Mouse (Mus musculus) spleen, postnatal 4 days (tissue): ENCODE results near the gene Map3k5.
A peak's percentile ranks its signal among the peaks of the same experiment; 100 is the strongest.

Experiments used
- DNase-seq, 2 experiments: peaks; one replicate each; pipeline ENCODE4 v3.0.0; 2022; ENCODE audit warnings: low spot score in 2 of 2

Map3k5 gene

DNA sequence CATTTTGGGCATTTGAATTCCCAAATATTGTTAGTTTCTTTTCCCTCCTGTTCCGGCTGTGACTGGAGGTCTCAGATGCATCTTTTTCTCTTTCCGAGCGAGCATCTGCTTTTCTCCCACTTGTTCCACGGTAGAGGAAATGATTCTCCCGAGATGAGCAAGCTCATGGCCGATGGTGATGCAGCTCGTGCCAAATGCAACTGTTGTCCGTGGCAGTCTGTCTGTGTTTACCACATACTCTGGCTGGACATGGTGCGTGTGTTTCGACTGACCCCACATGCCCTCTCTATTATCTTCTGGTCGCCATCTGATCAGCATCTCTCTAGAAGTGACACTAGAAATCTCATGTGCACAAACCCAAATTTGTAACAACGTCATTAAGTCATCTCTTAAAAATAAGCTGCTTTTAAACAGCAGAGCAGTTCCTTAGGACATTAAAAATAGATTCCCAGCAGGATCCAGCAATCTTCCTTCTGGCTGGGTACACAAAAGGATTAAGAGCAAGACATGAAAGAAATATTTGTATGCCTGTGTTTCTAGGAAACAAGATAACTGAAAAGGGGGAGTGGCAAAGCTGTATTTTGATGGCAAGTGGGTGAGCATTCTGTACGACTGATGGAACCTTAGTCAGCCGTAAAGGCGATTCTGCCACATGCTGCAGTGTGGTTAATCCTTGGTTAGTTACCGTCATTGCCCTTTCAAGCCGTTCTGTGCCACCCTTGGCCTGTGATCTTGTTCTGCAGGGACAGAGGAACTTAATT, 72.2 kb downstream of the Map3k5 start:
- peak in 1 of 2 experiments; percentile 43 for DNase-seq

DNA sequence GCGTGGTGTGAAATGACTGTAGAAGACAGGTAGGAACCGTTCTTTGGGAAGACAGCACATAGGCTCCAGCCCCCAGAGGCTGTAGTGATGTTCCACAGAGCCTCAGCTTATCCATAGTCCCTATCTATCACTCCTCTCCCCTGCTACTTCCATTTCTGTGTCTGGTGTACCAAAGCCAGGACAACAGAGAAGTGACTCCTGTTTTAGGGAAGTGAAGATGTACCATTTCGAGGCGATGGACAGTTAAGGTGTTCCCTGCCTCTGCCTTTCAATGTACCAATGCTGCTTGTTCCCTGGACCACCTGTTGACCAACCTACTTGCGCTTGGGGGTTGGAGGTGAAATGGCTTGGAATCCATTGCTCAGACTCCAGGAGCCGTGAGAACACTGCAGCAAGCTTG, 75.0 kb downstream of the Map3k5 start:
- no peak for DNase-seq

DNA sequence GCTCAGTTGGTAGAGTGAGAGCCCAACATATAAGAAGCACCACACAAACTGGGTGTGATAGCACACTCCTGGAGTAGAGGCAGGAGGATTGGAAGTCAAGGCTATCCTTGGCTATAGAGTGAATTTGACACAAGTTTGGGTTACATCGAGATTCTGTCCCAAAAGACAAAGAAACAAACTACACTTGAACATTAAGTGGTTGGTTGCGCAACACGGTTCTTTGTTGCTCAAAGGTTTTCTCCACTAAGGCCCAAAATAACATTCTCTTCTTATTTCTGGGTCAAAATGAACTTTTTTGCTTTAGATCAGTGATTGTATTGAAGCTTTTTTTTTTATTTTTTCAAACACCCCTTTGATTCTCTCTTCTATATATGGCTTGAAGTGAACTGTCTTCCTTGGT, 75.7 kb downstream of the Map3k5 start:
- no peak for DNase-seq

DNA sequence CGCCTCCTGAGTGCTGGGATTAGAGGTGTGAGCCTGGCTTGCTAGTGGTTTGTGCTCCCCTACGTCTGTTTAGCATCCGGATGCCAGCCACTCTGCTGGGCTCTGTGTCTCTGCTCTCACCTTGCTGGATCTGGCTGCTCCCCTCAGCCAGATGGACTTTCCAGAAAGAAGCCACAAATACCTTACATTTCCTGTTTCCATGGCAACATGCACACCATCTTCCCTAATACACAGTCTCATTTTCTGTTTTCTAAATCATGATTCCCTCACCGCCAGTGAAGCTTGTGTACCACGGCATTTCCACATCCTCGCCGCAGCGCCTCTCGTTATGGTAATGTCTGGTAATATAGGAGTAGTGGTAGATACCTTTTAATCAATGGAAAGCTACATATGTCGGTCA, 84.1 kb downstream of the Map3k5 start:
- DNase-seq, result no peak

DNA sequence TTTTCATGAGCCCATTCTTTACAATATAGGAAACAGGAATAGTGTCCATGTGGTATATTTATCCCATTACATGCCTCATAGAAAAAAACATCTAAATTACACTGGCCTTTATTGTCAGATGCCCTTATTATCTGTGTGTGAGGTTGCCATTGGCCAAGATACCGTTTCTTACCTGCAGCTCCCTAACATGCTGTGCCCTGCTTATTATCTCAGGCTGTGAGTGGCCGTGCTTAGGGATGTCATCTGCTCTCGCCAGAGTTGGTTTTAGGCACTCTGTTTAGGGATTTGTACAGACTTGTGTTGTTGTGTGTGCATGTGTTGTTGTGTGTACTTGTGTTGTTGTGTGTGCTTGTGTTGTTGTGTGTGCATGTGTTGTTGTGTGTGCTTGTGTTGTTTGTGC, 84.5 kb downstream of the Map3k5 start:
- no peak for DNase-seq

DNA sequence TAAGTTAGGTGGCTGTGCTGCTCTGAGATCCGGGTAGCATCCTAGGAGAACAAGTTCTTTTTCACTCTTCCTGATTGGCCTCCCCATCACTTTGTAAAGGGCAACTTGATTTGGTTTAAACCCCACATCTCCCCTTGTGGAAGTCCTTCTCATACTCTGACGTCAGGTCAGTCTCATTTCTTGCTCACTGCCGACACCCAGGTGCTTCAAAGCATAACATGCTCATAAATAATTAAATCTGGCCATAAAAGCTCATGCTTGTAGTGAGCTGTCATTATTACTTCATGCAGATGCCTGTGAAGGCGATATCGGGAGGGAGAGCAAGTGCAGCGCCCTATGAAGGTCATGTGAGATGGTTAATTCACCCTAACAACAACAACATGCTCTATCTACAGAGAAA, 87.0 kb downstream of the Map3k5 start:
- DNase-seq, result no peak

DNA sequence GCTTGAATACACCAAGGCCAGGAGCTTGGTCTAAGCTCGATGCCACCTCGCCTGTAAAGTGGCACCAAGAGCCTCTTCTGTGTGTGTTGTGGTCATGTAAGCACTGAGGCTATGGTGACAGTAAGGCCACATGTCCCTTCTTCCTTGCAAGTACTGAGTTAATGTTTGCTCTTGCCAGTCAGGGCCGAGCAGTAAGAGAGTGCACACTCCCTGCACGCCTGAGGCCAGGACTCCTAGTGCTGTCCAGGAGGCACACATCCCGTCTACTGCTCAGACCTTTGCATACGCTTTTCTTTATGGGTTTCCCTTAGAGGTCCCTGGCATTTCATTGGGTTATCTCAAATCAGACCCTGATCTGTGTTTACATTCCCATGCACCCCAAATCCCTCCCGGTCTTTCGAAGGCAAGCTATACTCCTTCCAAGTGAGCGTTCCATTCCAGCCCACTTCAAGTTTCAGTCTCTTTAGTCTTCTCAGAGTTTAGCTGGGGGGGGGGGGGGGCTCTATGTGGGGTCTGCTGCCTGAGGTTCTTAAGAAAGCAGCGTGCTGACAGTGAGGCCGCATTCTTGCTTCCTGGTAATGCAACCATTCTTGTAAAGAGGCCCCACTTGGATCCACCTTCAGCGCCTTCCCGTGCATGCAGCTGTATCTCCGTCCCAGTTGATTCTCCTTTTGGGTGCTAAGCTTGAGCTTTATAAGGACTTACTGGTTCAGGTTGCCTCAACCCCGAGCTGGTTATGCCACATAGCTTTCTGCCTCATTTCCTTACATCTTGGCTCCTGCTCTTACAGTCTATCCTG, 87.6 kb downstream of the Map3k5 start:
- DNase-seq, result no peak

DNA sequence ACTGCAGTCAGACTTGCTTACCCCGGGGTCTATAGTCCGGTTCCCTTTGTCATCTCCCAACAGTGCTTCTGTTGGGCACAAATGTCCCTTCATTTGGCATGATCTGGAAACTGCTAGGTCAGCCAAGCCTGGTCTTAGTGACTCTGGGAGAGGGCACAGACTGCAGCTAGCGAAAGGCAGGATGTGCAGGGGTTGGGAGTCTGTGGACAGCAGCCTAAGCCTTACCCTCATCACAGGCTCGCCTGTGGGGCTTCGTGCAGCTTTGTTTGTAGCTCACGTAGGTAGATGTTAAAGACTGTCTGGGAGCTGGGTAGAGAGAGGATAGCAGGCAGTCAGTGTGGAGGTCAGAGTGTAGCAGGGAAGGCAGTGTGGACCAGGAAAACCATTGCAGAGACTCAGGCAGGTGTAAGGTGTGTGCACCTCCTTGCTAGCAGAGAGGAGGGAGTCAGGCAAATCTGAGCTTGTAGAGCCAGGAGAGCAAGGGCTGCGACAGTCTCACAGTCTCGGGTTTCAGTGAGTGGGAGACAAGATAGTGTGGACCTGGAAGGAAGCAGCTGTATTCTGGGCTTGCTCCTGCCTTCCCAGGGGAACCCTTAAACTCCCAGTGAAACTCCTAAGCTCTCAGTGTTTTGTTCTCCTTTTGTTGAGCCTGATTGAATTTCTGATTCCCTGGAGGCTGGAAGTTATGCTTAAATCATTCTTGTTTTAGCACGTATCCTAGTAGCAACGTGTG, 88.5 kb downstream of the Map3k5 start:
- DNase-seq, result no peak

DNA sequence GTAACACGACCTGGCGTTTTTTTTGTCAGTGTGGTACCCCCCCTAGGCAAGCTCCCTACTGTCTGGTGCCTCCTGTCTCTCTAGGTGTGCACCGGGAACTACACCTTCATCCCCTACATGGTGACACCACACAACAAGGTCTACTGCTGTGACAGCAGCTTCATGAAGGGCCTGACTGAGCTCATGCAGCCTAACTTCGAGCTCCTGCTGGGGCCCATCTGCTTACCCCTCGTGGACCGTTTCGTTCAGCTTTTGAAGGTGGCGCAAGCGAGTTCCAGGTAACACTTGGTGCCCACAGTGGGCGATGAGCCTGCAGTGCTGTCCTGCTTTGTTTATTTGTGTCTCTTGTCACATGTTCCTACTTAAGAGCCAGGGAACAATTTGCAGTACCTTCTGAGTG, 89.3 kb downstream of the Map3k5 start:
- DNase-seq, result no peak

DNA sequence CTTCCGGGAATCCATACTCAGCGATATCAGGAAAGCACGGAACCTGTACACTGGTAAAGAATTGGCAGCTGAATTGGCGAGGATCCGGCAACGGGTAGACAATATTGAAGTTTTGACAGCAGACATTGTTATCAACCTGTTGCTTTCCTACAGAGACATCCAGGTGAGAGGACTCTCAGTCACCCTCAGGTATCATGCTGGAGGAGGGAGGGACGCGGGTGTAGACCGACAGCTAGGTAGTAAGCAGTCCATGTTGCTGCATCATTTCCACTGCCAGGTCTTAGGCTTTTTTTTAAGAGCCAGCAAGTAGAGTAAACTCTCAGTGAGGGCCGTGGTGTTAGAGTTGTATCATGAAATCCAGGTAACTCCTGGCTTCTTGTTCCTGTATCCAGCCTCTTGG, 90.6 kb downstream of the Map3k5 start:
- DNase-seq, result no peak

DNA sequence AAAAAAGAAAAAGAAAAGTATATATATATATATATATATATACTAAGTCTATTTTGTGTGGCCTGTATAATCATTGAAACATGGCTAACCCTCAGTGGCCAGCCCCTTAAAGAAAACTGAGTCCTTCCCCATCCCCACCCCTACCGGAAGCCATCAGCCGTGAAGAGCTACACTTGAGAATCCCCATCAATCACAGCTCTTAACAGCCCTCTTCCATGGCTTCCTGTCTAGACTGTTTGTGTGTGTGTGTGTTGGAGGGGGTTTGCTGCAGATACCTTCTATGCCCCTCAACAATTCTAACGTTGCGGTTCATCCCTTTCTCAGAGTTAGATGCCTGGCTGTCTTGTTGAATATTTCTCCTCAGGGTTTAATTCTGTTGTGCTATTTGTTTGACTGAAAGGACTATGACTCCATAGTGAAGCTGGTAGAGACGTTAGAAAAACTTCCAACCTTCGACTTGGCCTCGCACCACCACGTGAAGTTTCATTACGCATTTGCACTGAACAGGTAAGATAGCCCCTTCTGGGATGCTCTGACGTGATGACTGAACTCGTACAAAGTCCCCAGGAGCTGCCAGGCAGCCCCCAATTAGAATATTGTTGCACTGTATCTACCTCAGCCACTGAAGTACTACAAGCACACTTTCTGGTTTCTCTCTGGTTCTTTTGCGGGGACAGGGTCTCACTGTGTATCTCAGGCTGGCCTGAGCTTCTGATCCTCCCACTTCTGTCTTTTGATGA, 91.7 kb downstream of the Map3k5 start:
- no peak for DNase-seq

DNA sequence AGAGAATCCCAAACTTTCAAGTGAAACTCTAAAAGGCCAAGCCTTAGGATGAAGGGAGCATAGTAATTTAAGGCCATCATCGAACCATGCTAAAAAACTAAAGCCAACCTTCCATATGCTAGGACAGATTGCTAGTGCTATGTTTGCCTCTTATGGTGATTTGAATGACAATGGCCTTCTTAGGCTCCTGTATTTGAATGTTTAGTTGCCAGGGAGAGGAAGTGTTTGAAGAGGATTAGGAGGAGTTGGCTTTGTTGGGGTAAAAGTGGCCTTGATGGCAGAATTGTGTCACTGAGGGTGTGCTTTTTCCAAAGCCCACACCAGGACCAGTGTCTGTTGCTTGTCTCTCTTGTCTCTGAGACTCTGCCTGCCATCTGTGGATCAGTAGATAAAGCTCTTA, 96.4 kb downstream of the Map3k5 start:
- no peak for DNase-seq

DNA sequence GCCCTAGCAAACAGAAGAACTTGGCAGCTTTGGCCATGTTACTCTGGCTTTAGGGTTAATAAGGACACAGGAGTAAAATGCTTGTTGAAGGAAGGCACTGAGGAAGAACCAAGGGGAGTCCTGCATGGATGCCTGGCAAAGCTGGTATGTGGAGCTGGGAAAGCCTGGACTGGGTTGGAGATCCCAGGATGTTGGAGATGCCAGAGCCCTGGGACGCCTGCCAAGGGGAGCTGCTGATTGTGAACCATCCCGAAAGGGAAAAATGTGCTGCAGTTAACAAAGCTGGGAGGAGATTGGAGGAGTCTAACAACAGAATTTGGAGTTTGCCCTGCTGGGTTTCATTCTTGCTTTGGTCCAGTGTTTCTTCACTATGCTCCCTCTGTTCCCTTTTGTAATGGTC, 97.7 kb downstream of the Map3k5 start:
- DNase-seq, result no peak

DNA sequence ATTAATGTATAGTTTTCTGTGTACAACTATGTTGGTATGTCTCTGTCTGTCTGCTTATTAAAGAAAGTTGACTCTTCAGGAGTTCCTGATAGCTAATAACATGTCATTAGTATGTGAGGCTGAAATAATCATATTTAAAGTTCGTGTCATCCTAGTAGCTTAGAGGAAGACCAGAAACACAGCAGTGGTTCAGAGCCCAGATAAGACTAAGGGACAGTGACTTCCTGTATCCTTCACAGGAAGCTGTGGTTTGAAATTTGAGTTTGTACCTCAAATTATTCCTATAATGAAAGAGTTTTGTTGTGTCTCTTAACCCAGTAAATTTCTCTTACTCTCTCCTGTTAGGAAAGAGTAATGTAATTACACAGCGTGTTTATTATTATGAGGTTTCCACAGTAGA, 102.1 kb downstream of the Map3k5 start:
- no peak for DNase-seq

DNA sequence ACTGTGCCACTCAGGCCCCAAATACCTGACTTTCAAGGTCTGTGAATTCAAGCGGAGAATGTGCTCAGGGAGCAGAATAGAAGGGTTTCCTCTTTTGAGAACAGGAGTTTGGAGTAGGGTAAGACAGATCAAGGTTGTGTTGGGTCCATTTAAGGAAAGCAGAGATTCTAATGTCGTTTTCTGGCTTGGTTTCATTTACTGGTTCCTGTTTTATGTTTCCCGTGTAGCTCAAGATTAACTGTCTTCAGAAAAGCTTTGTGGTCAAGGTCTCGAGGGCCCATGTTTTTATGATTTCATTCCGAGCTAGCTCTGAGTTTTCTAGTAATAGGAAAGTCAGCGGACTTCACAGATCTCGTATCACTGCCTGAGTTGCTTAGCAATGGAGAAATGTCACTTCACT, 102.6 kb downstream of the Map3k5 start:
- no peak for DNase-seq

DNA sequence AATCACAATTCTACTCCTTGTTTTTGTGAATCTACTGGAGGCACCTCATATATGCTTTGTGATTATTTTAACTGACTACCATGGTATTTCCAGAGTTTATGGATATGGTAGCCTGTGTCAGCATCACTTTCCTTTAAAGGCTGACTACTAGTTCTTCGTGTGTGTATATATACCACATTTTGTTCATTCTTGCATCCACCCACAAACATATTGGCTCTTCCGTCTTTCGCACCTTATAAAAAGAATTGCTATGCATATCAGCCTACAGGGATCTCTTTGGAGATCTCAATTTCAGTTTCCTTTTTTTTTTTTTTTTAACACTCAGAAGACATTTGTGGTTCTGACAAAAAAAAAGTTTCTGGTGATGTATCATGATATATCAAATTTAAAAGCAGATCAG, 105.3 kb downstream of the Map3k5 start:
- DNase-seq, result no peak

DNA sequence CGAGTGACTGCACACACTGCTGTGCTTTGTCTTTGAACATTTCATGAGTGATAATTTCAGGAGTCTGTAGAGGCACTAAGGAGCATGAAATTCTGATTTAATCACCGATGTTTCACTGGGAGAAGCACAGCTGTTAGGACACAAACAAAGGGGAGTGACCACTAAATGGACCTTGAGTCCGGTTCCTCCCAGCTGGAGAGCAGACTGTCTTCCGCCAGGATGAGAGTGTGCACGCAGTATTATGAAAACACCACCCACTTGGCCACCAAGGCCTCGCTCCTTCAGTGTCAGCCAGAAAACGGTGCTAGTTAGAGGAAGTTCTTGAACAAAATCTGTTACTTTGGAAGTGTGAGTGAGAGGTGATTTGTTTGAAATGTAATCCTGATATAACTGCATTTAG, 105.8 kb downstream of the Map3k5 start:
- peak in 1 of 2 experiments; percentile 55 for DNase-seq

DNA sequence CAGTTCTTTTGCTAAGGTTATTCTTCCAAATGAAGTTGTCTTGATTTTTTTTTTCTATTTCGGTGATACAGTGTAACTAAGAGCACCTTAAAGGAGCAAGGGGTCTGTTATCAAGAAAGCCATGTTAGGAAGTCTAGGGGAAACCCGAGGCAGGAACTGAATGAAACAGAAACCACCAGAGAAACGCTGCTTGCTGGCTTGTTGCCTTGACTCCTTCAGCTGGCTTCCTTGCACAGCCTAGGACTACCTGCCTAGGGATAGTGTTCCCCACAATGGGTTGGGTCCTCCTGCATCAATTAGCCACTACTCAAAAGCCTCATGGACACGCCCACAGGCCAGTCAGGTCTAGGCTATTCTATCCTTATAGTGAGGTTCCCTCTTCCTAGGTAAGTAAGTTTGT, 106.4 kb downstream of the Map3k5 start:
- no peak for DNase-seq

DNA sequence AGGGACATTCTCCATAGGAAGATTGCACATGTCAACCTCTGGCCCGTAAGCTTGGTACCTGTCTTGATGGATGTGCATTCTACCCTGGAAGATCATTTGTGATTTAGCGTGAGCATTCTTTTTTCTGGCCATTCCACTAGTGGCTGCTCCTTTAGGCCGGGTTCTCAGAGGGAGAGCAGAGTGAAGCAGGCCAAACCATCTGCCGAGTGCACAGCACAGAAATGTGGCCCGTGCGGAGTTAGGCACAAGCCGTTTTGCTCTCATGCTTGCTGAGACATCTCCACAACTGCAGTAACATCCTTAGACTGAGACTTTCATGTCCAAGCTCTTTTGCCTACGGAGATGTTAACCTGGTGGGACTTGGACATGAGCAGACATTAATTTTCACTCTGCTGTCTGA, 107.8 kb downstream of the Map3k5 start:
- DNase-seq, result no peak

DNA sequence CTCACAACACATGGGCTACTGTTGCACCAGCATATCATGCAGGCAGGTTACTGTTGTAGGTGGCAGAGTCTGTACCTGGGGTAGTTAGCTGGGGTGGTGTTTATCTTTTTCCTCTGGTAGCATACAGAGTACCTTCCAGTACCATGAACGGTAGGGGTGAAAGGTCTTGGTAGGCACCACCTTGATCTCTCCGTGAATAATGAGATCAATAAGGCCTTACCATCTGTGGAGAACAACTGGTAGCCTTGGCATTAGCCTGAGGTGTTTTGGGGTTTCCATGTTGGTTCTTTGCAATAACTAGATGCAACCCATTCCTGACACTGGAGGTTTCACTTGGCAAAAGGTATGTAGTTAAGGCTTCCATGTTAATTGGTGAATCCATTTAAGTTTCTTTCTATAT, 109.8 kb downstream of the Map3k5 start:
- DNase-seq, result no peak

DNA sequence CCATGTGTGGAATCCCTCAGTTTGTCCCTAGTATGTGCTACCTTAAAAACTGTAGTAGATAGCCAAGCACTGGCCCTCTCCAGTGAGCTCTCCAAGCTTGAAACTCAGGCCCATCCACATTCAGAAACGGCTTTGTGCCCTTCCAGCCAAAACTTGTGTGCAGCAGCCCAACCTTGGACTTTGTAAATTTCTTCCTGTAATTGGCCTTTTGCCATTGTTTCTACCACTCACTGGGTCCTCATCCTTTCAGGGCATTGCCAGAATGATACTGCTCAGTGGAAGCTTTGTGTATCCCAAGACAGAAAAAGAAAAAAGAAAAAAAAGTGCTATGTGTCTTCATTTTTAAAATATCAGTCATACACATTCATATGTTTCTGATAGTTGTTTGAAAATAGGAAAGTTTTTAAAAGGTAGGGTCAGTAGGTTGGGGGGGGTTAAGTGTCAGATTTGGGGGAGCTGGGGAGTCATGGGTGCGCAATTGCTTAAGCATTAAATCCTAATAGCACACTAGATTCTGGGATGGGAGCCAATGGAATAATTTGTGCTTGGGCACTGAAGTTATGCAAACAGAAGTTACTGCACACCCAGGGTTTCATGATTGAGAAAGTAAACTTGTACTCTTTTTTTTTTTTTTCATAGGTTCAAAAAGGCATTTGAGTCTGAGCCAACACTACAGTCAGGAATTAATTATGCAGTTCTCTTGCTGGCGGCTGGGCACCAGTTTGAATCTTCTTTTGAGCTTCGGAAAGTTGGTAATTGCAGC, 111.6 kb downstream of the Map3k5 start:
- no peak for DNase-seq
